Mouse (Mus musculus): Measurements from ENCODE around the gene Clstn1.
"Not testable (repeated sequence)": the region's sequence is repeated elsewhere in the genome, so short reads cannot be mapped to it uniquely, and the experiment has no call there.

Gene Clstn1

GRCm38 (mm10) chr4:149600130-149600529 lies 13.9 kb downstream of the Clstn1 start:
- DNase-seq (ENCODE audit: low spot score in 2 of 2), result no peak

DNA sequence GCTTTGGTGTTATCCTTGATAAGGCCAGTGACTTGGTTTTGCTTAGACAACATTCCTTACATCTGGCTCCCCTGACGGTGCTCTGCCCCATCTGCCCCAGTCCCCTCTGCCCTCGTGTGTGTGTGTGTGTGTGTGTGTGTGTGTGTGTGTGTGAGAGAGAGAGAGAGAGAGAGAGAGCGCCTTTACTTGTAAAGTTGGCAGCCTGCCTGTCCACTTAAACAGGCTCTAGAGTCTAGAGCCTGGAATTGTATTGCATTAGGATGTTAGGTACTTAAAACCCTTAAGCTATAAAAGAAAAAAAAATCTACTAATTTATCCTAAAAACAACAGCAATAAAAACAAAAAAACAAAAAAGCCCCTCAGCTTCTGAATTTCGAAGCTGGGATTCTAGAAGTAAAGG lies 15.2 kb downstream of the Clstn1 start:
- DNase-seq (ENCODE audit: low spot score in 2 of 2), result no peak

DNA sequence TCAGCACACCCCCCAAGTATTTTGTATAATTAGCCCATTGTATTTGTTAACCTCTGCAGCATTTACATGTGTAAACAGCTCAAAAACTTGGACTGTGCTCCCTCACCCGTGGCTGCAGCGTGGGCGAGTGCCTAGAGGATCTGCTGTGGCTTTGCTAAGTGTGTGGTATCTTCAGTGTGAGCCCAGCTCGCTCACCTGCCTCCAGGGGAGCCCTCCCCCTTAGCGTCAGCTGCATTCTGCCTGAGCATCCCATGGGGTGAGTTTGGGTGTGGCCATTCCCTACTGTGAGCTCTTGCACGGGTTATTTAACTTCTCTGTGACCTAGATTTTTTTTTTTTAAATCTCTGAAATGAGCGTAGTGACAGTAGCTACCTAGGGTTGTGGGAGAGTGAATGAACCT lies 16.0 kb downstream of the Clstn1 start:
- DNase-seq (ENCODE audit: low spot score in 2 of 2), result no peak

DNA sequence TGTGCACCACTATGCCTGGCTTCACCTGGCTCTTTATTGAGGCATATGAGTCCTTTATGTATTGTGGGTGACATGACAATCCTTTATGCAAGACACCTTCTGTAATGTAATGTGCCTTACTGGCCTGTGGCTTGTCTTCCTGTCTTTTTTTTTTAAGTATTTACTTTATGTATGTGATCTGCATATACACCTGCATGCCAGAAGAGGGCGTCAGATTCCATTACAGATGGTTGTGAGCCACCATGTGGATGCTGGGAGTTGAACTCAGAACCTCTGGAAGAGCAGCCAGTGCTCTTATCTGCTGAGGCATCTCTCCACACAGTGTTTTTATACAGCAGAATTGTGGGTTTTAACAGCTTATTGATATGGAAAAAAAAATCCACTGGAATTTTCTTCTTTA lies 17.6 kb downstream of the Clstn1 start:
- DNase-seq (ENCODE audit: low spot score in 2 of 2), result no peak

- no peak for DNase-seq (ENCODE audit: low spot score in 2 of 2)
Measured at GRCm38 (mm10) chr4:149604518-149604917, 18.2 kb downstream of the Clstn1 start.

GRCm38 (mm10) chr4:149606056-149606455 lies 19.8 kb downstream of the Clstn1 start:
- DNase-seq (ENCODE audit: low spot score in 2 of 2), result no peak

GRCm38 (mm10) chr4:149606766-149607358 lies 20.6 kb downstream of the Clstn1 start:
- no peak for DNase-seq (ENCODE audit: low spot score in 2 of 2)

DNA sequence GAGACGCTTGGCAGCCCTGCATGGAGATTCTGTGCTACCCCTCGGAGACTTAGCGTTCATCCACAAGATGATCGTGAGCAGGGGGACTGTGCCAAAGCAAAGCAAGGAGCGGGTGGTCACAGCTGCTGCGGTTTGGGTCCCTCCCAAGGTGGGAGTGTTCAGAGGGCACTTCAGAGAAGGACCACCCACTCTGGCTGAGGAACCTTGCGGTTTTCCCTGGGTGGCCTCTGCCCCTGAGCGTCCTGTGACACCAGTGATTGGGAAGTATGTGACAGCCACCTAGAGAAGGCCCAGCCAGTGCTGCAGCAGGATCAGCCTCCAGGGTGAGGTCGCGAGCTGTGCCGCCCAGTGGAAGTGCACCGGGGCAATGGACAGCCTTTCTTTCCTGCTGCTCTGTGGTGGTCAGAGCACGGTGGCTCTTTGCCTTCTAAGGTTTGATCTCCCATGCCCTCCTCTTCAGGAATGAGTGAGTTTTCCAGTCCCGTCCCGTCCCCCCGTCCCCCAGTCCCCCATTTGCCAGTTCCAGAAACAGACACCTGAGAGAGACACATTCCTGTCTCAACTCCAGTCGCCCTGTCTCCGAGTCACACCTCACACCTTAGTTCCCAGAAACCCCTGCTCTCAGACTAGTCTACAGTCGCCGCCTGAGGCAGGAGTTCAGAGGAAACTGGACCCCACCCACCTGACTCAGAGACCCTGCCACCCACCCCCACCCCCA lies 21.5 kb downstream of the Clstn1 start:
- no peak for DNase-seq (ENCODE audit: low spot score in 2 of 2)

DNA sequence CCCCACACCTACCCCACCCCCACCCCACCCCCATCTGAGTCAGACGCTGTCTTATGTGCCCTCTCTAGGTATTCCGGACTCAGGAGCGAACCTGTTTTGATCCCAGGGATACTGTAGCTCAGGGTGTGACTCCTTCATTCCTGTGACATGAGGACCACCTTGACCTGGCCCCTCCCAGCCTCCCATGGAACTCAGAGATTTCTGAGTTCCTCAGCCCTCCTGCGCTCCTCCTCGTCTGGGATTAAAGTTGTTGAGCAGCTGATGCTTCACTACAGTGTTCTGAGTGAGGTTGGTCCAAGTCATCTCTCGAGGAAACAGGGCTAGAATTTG lies 22.0 kb downstream of the Clstn1 start:
- no peak for DNase-seq (ENCODE audit: low spot score in 2 of 2)

GRCm38 (mm10) chr4:149609256-149610025 lies 23.2 kb downstream of the Clstn1 start:
- DNase-seq (ENCODE audit: low spot score in 2 of 2), result peak; percentile 59 to 69

DNA sequence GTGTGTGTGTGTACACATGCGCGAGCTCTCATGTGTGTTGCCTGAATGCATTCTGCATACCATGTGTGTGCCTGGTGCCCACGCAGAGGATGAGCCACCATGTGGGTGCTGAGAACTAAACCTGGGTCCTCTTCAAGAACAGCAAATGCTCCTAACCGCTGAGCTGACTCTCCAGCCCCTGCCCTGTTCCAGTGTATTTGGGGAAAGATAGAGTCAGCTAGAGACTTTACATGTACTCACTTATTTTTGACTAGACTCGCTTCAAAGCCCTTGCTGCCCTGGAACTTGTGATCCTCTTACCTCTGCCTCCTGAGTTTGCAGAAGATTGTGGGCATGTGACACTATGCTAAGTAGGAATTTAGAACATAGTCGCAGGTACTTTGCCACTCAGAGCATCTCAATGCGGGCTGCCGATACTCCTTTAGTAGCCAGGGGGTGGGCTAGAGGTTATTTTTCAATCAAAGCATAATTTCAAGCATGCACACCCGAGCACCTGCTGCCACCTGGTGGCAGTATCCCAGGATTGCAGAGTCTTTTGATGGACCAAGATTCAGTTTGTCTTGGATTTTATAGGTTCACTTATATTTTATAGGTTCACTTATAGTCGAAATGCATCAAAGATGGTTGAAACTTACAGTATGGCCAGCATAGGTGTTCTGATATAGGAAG lies 25.2 kb downstream of the Clstn1 start:
- peak; percentile 55 to 74 for DNase-seq (ENCODE audit: low spot score in 2 of 2)

DNA sequence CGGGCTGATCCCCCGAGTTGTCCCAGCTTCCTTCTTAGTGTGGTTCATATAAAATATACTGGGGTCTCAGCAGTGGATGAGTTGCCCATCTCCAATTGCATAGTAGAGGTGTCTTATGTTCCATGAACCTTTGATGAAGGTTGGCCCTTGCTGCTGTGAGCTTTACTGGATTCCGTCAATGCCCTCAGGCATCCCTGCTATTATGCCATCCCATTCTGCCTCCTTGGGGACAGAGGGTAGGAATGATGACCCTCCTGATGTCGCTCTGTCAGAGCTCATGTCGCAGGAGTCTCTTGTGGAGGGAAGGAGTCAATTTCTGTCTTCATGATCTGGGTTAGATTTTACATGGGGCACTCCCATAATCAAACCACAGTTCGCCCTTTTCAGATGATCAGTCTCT lies 27.2 kb downstream of the Clstn1 start:
- not testable (repeated sequence) for DNase-seq (ENCODE audit: low spot score in 2 of 2)

GRCm38 (mm10) chr4:149614869-149615268 lies 28.6 kb downstream of the Clstn1 start:
- DNase-seq (ENCODE audit: low spot score in 2 of 2), result no peak

- not testable (repeated sequence) for DNase-seq (ENCODE audit: low spot score in 2 of 2)
Measured at GRCm38 (mm10) chr4:149616999-149617398, 30.7 kb downstream of the Clstn1 start.

- no peak for DNase-seq (ENCODE audit: low spot score in 2 of 2)
Measured at GRCm38 (mm10) chr4:149619988-149620387, 33.7 kb downstream of the Clstn1 start.

GRCm38 (mm10) chr4:149621286-149621685 lies 35.0 kb downstream of the Clstn1 start:
- no peak for DNase-seq (ENCODE audit: low spot score in 2 of 2)

- DNase-seq (ENCODE audit: low spot score in 2 of 2), result no peak
Measured at GRCm38 (mm10) chr4:149623711-149624110, 37.4 kb downstream of the Clstn1 start.

DNA sequence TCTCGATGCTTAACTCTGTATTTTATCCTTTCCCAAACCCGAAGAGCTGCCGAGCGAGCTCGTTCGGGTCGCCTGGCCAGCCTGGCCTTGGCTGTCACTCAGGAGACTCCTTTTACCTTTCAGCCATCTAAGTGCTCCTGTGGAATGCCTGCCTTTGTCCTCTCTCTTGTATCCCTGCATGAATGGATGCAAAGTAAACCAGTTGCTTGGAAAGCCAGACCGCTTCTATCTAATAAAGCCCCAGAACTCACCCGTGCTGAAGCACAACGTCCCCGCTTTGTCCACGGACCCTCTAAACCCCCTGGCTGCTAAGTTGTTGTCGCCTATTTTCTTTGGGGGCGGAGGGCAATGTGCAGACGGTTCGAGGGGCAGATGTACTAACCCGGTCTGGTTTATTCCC lies 40.5 kb downstream of the Clstn1 start:
- no peak for DNase-seq (ENCODE audit: low spot score in 2 of 2)

- DNase-seq (ENCODE audit: low spot score in 2 of 2), result peak; percentile 61 to 66
Measured at GRCm38 (mm10) chr4:149628372-149628771, 42.1 kb downstream of the Clstn1 start.

DNA sequence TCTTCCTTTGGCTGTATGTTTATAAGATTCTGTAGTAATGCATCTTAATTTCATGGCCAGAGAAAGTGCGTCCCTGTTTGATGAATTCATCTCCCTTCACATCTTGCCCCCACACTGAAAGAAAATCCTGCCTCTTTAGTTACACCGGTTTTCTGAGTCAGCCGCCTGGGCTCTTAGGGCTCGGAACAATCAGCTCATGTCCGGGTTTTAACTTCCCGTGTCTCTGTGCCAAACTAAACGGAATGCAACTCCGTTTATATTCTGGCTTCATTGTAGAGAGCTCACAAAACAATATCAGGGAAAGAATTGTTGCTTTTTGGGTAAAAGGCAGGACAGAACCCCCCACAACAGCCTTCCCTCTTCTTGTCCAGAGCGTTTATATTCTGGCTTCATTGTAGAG lies 42.5 kb downstream of the Clstn1 start:
- no peak for DNase-seq (ENCODE audit: low spot score in 2 of 2)

DNA sequence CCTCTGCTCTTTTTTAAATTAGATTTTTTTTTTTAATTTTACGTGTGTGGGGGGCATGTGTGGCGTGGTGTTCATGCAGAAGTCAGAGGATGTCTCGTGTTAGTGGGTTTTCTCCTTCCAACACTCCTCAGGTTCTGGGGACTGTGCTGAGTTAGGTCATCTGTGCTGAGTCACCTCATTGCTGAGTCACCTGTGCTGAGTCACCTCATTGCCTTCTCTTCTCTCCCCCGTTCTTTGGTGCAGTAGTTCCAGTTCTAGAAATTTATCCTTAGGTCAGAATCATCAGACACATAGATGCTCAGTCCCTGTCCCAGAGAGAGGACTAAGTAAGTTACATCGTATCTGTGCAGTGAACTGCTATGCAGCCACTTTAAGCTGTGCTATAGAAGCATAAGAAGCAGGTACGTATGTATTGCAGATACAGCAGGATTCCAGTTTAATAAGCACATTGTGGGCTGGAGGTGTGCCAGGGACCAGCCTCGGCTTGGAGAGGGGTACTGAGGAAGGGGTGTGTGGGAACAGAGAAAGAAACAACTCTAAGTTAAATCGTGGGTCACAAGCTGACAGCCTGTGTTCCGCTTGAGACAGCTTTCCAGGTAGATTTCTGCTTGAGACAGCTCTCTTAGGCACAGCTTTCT lies 46.5 kb downstream of the Clstn1 start:
- DNase-seq (ENCODE audit: low spot score in 2 of 2), result peak; percentile 64

DNA sequence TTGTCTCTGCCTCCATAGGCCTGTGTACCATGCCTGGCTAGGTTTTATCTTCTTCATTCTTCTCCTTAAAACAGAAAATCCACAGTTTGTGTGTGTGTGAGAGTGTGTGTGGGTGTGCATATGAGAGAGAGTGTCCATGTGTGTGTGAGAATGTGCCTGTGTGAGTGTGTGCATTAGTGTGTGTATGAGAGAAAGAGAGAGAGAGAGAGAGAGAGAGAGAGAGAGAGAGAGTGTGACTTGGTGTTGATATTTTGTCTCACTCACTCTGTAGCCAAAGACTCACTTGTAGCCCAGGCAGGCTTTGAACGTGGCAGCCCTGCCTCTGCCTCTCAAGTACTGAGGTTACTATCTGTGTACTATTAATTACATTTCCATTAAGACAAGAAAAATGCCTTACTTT lies 47.9 kb downstream of the Clstn1 start:
- DNase-seq (ENCODE audit: low spot score in 2 of 2), result no peak

All from right cerebral cortex, adult 2 months (tissue).